Mouse (Mus musculus): ENCODE results near the gene Iltifb.
"Not testable (repeated sequence)": the region's sequence is repeated elsewhere in the genome, so short reads cannot be mapped to it uniquely, and the experiment has no call there.

Gene Iltifb

GRCm38 (mm10) chr10:118294938-118295337, at the start of gene Iltifb:
TSS of gene Iltifb (minus strand) at chr10:118295038.
- no peak for DNase-seq (ENCODE audit: low read depth, low spot score)

- DNase-seq (ENCODE audit: low read depth, low spot score), result not testable (repeated sequence)
Measured at GRCm38 (mm10) chr10:118343155-118343554, 48.3 kb upstream of the Iltifb start, which contains the start of gene Gm9046. TSS of gene Gm9046 (minus strand) at chr10:118343255.

GRCm38 (mm10) chr10:118337731-118338130, 42.9 kb upstream of the Iltifb start, which contains the start of gene Gm9045:
TSS of gene Gm9045 (minus strand) at chr10:118337831.
- not testable (repeated sequence) for DNase-seq (ENCODE audit: low read depth, low spot score)

GRCm38 (mm10) chr10:118332308-118332707, 37.5 kb upstream of the Iltifb start, which contains the start of gene Gm9044:
TSS of gene Gm9044 (minus strand) at chr10:118332408.
- DNase-seq (ENCODE audit: low read depth, low spot score), result not testable (repeated sequence)

- not testable (repeated sequence) for DNase-seq (ENCODE audit: low read depth, low spot score)
Measured at GRCm38 (mm10) chr10:118326869-118327268, 32.0 kb upstream of the Iltifb start, which contains the start of gene Gm9040. TSS of gene Gm9040 (minus strand) at chr10:118326969.

GRCm38 (mm10) chr10:118319024-118319423, 24.2 kb upstream of the Iltifb start:
- no peak for DNase-seq (ENCODE audit: low read depth, low spot score)

GRCm38 (mm10) chr10:118302133-118302532, 7.3 kb upstream of the Iltifb start:
- DNase-seq (ENCODE audit: low read depth, low spot score), result not testable (repeated sequence)

GRCm38 (mm10) chr10:118283016-118283415, 11.8 kb downstream of the Iltifb start:
- not testable (repeated sequence) for DNase-seq (ENCODE audit: low read depth, low spot score)

- DNase-seq (ENCODE audit: low read depth, low spot score), result not testable (repeated sequence)
Measured at GRCm38 (mm10) chr10:118282565-118282964, 12.3 kb downstream of the Iltifb start.

- not testable (repeated sequence) for DNase-seq (ENCODE audit: low read depth, low spot score)
Measured at GRCm38 (mm10) chr10:118278069-118278468, 16.8 kb downstream of the Iltifb start.

GRCm38 (mm10) chr10:118271416-118271815, 23.4 kb downstream of the Iltifb start:
- DNase-seq (ENCODE audit: low read depth, low spot score), result not testable (repeated sequence)

- not testable (repeated sequence) for DNase-seq (ENCODE audit: low read depth, low spot score)
Measured at GRCm38 (mm10) chr10:118268812-118269211, 26.0 kb downstream of the Iltifb start.

GRCm38 (mm10) chr10:118258388-118258787, 36.5 kb downstream of the Iltifb start, which contains the start of gene Gm32802:
TSS of gene Gm32802 (plus strand) at chr10:118258688.
- DNase-seq (ENCODE audit: low read depth, low spot score), result not testable (repeated sequence)

GRCm38 (mm10) chr10:118250852-118251295, 44.0 kb downstream of the Iltifb start:
- DNase-seq (ENCODE audit: low read depth, low spot score), result peak; percentile 43

GRCm38 (mm10) chr10:118249006-118249595, 45.7 kb downstream of the Iltifb start:
- DNase-seq (ENCODE audit: low read depth, low spot score), result not testable (repeated sequence)

GRCm38 (mm10) chr10:118240680-118241079, 54.2 kb downstream of the Iltifb start, which contains the start of gene Gm32717:
TSS of gene Gm32717 (minus strand) at chr10:118240780.
- not testable (repeated sequence) for DNase-seq (ENCODE audit: low read depth, low spot score)
